Mouse (Mus musculus) CH12.LX (cell line): Measurements from ENCODE around the gene Itgb7. TPM values are rescaled to one million over a fixed set of nuclear protein-coding genes. Genes with fewer than 3 reads are reported as not detected.

Experiments used
- DNase-seq: peaks from one replicate; pipeline ENCODE4 v3.0.0-alpha.2; 2013; ENCODE audit errors: extremely low read depth
- H3K27ac ChIP-seq: 2 replicates; pipeline ENCODE4 v1.5.1; 2012; ENCODE audit warnings: low read depth, mild to moderate bottlenecking, control low read depth, moderate library complexity; ENCODE audit not compliant: insufficient read depth
- H3K27me3 ChIP-seq: replicated peaks from 2 replicates; pipeline ENCODE3; 2012; ENCODE audit warnings: inconsistent platforms
- H3K36me3 ChIP-seq, 2 experiments: replicated peaks in 1 of 2; 2 replicates each; pipeline versions ENCODE3 to v1.6.1; 2012; ENCODE audit warnings: inconsistent platforms in 1 of 2, low read length in 1 of 2, mild to moderate bottlenecking in 1 of 2, mixed read lengths in 1 of 2, moderate library complexity in 1 of 2; ENCODE audit not compliant: control insufficient read depth in 1 of 2, insufficient read depth in 1 of 2
- H3K4me1 ChIP-seq, 2 experiments: 2 replicates each; pipeline ENCODE4 v1.6.1; 2012; ENCODE audit warnings: inconsistent platforms in 1 of 2, moderate library complexity in 1 of 2; ENCODE audit not compliant: insufficient read depth in 2 of 2, control insufficient read depth in 1 of 2
- H3K4me2 ChIP-seq: 2 replicates; pipeline ENCODE4 v1.6.1; 2012; ENCODE audit warnings: low read depth, mild to moderate bottlenecking, control low read depth; ENCODE audit not compliant: poor library complexity, insufficient read depth, severe bottlenecking
- H3K4me3 ChIP-seq, 3 experiments: fragments of 150-350 bp in 1 of 3; sonication (generic) in 1 of 3; replicated peaks in 1 of 3; 2 replicates each; pipeline versions ENCODE3 to v1.5.1; 2011 to 2012; ENCODE audit warnings: low read depth in 2 of 3, low read length in 2 of 3, mild to moderate bottlenecking in 2 of 3, moderate library complexity in 2 of 3, control low read depth in 1 of 3, improper control_type of control experiment in 1 of 3, inconsistent platforms in 1 of 3, mixed read lengths in 1 of 3; ENCODE audit not compliant: poor library complexity in 1 of 3
- H3K79me2 ChIP-seq: replicated peaks from 2 replicates; pipeline ENCODE4 v1.6.1; 2012; ENCODE audit warnings: mild to moderate bottlenecking, moderate library complexity; ENCODE audit not compliant: control insufficient read depth, poor library complexity, insufficient read depth, severe bottlenecking; ENCODE audit errors: extremely low read depth
- H3K9ac ChIP-seq: 2 replicates; pipeline ENCODE4 v1.6.1; 2012; ENCODE audit warnings: low read depth, mild to moderate bottlenecking, control low read depth, moderate library complexity; ENCODE audit not compliant: insufficient read depth
- H3K9me3 ChIP-seq: replicated peaks from 2 replicates; pipeline ENCODE3; 2012; ENCODE audit warnings: low read length, inconsistent platforms, mixed read lengths
- BHLHE40 ChIP-seq: IDR thresholded peaks from 2 replicates; pipeline ENCODE4 v1.6.1; 2011; ENCODE audit warnings: mild to moderate bottlenecking, low read depth, low read length, improper control_type of control experiment
- CHD1 ChIP-seq: IDR thresholded peaks from 2 replicates; pipeline ENCODE4 v1.6.1; 2012; ENCODE audit warnings: low read depth, low read length, improper control_type of control experiment, inconsistent platforms
- CHD2 ChIP-seq: IDR thresholded peaks from 2 replicates; pipeline ENCODE4 v1.6.1; 2011; ENCODE audit warnings: low read length, improper control_type of control experiment
- CTCF ChIP-seq, 2 experiments: IDR thresholded peaks in 1 of 2; conservative IDR thresholded peaks in 1 of 2; 2 replicates each; pipeline ENCODE4 v1.5.1; 2011 to 2012; ENCODE audit warnings: low read depth in 2 of 2, low read length in 2 of 2, improper control_type of control experiment in 1 of 2, inconsistent platforms in 1 of 2, mild to moderate bottlenecking in 1 of 2, moderate library complexity in 1 of 2
- E2F4 ChIP-seq: IDR thresholded peaks from 2 replicates; pipeline ENCODE4 v1.6.1; 2011; ENCODE audit warnings: low read depth, low read length, improper control_type of control experiment; ENCODE audit not compliant: insufficient replicate concordance
- ELF1 ChIP-seq: IDR thresholded peaks from 2 replicates; pipeline ENCODE4 v1.6.1; 2014; ENCODE audit warnings: low read depth, mild to moderate bottlenecking, inconsistent platforms, low read length, improper control_type of control experiment
- EP300 ChIP-seq: IDR thresholded peaks from 2 replicates; pipeline ENCODE4 v1.6.1; 2011; ENCODE audit warnings: low read length, improper control_type of control experiment
- ETS1 ChIP-seq: conservative IDR thresholded peaks from 2 replicates; pipeline ENCODE4 v1.6.1; 2012; ENCODE audit warnings: low read depth, mild to moderate bottlenecking, inconsistent platforms, low read length, improper control_type of control experiment, moderate library complexity
- GABPA ChIP-seq: IDR thresholded peaks from 2 replicates; pipeline ENCODE4 v1.6.1; 2012; ENCODE audit warnings: low read depth, low read length, improper control_type of control experiment, inconsistent platforms; ENCODE audit not compliant: insufficient replicate concordance
- HCFC1 ChIP-seq: IDR thresholded peaks from 2 replicates; pipeline ENCODE4 v1.6.1; 2012; ENCODE audit warnings: low read depth, mild to moderate bottlenecking, inconsistent platforms, low read length, improper control_type of control experiment
- IRF4 ChIP-seq: IDR thresholded peaks from 2 replicates; pipeline ENCODE4 v1.6.1; 2014; ENCODE audit warnings: low read depth, mild to moderate bottlenecking, inconsistent platforms, low read length, improper control_type of control experiment
- JUN ChIP-seq: IDR thresholded peaks from 2 replicates; pipeline ENCODE4 v1.6.1; 2011; ENCODE audit warnings: low read depth, mild to moderate bottlenecking, low read length, improper control_type of control experiment, moderate library complexity; ENCODE audit not compliant: insufficient read depth
- JUND ChIP-seq: conservative IDR thresholded peaks from 2 replicates; pipeline ENCODE4 v1.6.1; 2011; ENCODE audit warnings: low read depth, low read length, improper control_type of control experiment
- KAT2A ChIP-seq: IDR thresholded peaks from 2 replicates; pipeline ENCODE4 v1.6.1; 2012; ENCODE audit warnings: low read length, improper control_type of control experiment, inconsistent platforms; ENCODE audit not compliant: insufficient replicate concordance
- MAFK ChIP-seq: IDR thresholded peaks from 2 replicates; pipeline ENCODE4 v1.6.1; 2011; ENCODE audit warnings: low read length, improper control_type of control experiment; ENCODE audit not compliant: insufficient replicate concordance
- MAX ChIP-seq: IDR thresholded peaks from 2 replicates; pipeline ENCODE4 v1.6.1; 2011; ENCODE audit warnings: low read length, improper control_type of control experiment
- MAZ ChIP-seq: IDR thresholded peaks from 2 replicates; pipeline ENCODE4 v1.6.1; 2012; ENCODE audit warnings: low read depth, mild to moderate bottlenecking, inconsistent platforms, low read length, improper control_type of control experiment, moderate library complexity
- MEF2A ChIP-seq: IDR thresholded peaks from 2 replicates; pipeline ENCODE4 v1.6.1; 2014; ENCODE audit warnings: low read depth, mild to moderate bottlenecking, inconsistent platforms, low read length, improper control_type of control experiment, borderline replicate concordance
- MXI1 ChIP-seq: IDR thresholded peaks from 2 replicates; pipeline ENCODE4 v1.6.1; 2011; ENCODE audit warnings: mild to moderate bottlenecking, low read depth, low read length, improper control_type of control experiment
- MYC ChIP-seq: IDR thresholded peaks from 2 replicates; pipeline ENCODE4 v1.6.1; 2011; ENCODE audit warnings: low read depth, mild to moderate bottlenecking, improper control_type of control experiment, low read length
- NELFE ChIP-seq: IDR thresholded peaks from 2 replicates; pipeline ENCODE4 v1.6.1; 2011; ENCODE audit warnings: low read depth, low read length, improper control_type of control experiment
- NRF1 ChIP-seq: IDR thresholded peaks from 2 replicates; pipeline ENCODE4 v1.6.1; 2014; ENCODE audit warnings: low read depth, mild to moderate bottlenecking, inconsistent platforms, low read length, improper control_type of control experiment, moderate library complexity
- PAX5 ChIP-seq: IDR thresholded peaks from 2 replicates; pipeline ENCODE4 v1.6.1; 2012; ENCODE audit warnings: low read length, inconsistent platforms, mixed read lengths
- POLR2A ChIP-seq: IDR thresholded peaks from 2 replicates; pipeline ENCODE4 v1.6.1; 2011; ENCODE audit warnings: low read depth, mild to moderate bottlenecking, improper control_type of control experiment, low read length
- POLR2AphosphoS2 ChIP-seq: IDR thresholded peaks from 2 replicates; pipeline ENCODE4 v1.6.1; 2011; ENCODE audit warnings: low read depth, low read length, improper control_type of control experiment
- RAD21 ChIP-seq: IDR thresholded peaks from 2 replicates; pipeline ENCODE4 v1.6.1; 2011; ENCODE audit warnings: low read depth, mild to moderate bottlenecking, low read length, improper control_type of control experiment, moderate library complexity
- RCOR1 ChIP-seq: conservative IDR thresholded peaks from 2 replicates; pipeline ENCODE4 v1.6.1; 2012; ENCODE audit warnings: low read depth, mild to moderate bottlenecking, inconsistent platforms, low read length, improper control_type of control experiment
- SIN3A ChIP-seq: IDR thresholded peaks from 2 replicates; pipeline ENCODE4 v1.6.1; 2012; ENCODE audit warnings: low read length, improper control_type of control experiment, inconsistent platforms
- TBP ChIP-seq: conservative IDR thresholded peaks from 2 replicates; pipeline ENCODE4 v1.6.1; 2011; ENCODE audit warnings: low read depth, low read length, improper control_type of control experiment
- TCF12 ChIP-seq: IDR thresholded peaks from 2 replicates; pipeline ENCODE4 v1.6.1; 2014; ENCODE audit warnings: low read depth, mild to moderate bottlenecking, inconsistent platforms, low read length, improper control_type of control experiment
- UBTF ChIP-seq: IDR thresholded peaks from 2 replicates; pipeline ENCODE4 v1.6.1; 2012; ENCODE audit warnings: low read depth, mild to moderate bottlenecking, inconsistent platforms, low read length, improper control_type of control experiment, moderate library complexity
- USF1 ChIP-seq: IDR thresholded peaks from 2 replicates; pipeline ENCODE4 v1.6.1; 2014; ENCODE audit warnings: low read depth, mild to moderate bottlenecking, inconsistent platforms, low read length, improper control_type of control experiment
- USF2 ChIP-seq: conservative IDR thresholded peaks from 2 replicates; pipeline ENCODE4 v1.6.1; 2011; ENCODE audit warnings: low read depth, low read length, improper control_type of control experiment
- ZC3H11A ChIP-seq: IDR thresholded peaks from 2 replicates; pipeline ENCODE4 v1.6.1; 2012; ENCODE audit warnings: low read depth, mild to moderate bottlenecking, inconsistent platforms, low read length, improper control_type of control experiment
- ZKSCAN1 ChIP-seq: IDR thresholded peaks from 2 replicates; pipeline ENCODE4 v1.6.1; 2012; ENCODE audit warnings: low read depth, inconsistent platforms, low read length, improper control_type of control experiment, borderline replicate concordance
- ZMIZ1 ChIP-seq: IDR thresholded peaks from 2 replicates; pipeline ENCODE4 v1.6.1; 2012; ENCODE audit warnings: low read depth, mild to moderate bottlenecking, inconsistent platforms, low read length, improper control_type of control experiment
- ZNF384 ChIP-seq: IDR thresholded peaks from 2 replicates; pipeline ENCODE4 v1.6.1; 2012; ENCODE audit warnings: low read depth, low read length, improper control_type of control experiment, inconsistent platforms
- dilution Hi-C: fragments of 300-500 bp; cut with MboI; formaldehyde crosslinking; loops from 2 replicates; pipeline ENCODE4 v1.14.3; 2020; ENCODE audit warnings: low sequenced_read_pairs; ENCODE audit not compliant: extremely low pct_unique_long_range_greater_than_20kb, extremely low pct_ligation_motif_present
- in situ Hi-C: fragments of 300-500 bp; cut with MboI; formaldehyde crosslinking; loops from 3 replicates; pipeline ENCODE4 v1.14.3; 2019; ENCODE audit warnings: low sequenced_read_pairs, low pct_ligation_motif_present, low pct_unique_long_range_greater_than_20kb, mixed read lengths
- polyA plus RNA-seq: library from polyadenylated mRNA; unstranded; fragments of >175 nt; gene quantifications from 2 replicates; pipeline ENCODE4 v1.2.1, GENCODE M21; 2012; ENCODE audit warnings: low read depth; ENCODE audit not compliant: insufficient read length
- total RNA-seq, 2 experiments: library from RNA; depleted of rRNA; stranded (reverse); fragments of 300-350 nt in 1 of 2; fragments of >200 nt in 1 of 2; gene quantifications; 2 replicates each; pipeline ENCODE4 v1.2.3; 2012 to 2014

The Itgb7 gene
- total and polyA plus RNA-seq, 3 experiments = 1.8 to 17.7 (median 2.8) TPM

DNA sequence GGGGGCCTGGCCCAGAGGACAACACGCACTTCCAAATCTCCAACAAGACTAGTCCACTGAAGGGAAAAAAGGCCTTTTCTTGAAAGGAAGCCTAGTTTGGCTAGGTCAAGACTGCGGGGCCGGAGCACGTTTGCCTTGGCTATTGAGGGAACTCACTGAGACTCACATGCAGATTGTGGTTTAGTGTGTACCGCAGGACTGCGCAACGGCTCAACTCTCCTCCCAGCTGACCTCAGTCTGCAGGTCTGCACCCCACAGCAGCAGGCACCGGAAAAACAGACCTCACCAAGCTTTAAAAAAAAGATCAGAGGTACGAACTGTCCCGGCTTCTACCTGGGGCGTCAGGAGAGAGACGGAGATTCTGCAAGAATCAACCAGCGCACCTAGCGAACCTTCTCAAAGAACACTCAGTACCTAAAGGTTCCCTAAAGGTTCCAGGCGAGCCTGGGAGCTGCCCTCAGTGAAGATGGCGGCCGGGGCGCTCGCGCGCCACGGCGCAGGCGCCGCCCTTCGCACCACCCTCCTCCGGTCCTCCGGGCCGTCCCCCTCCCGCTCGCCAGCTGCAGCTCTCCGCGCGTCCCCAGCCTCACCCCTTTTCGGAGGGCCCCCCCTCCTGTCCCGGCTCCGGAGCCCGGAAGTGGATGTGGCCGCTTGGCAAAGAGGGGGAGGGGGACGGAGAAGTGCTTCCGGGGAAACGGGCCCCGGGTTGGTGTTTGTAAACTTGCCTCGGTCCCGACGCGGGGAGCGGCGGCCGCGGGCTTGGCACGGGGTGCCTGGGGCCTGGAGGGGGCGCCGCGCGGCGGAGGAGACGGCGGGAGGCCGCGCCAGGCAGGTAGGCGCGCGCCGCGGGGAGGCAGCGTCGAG, 28.5 kb downstream of the Itgb7 start, which contains the start of gene Zfp740:
Gene Zfp740 (plus strand): TSS at position 279 of the 864 bp plus-strand sequence.
- H3K4me1 ChIP-seq = peaks cover 11 to 44% of the 10 kb centered on the region in 2 experiments
- H3K4me3 ChIP-seq = peak within 1 kb of the TSS; percentile 79 to 95 (median 84)
- peak within 1 kb of the TSS; percentile 92 for H3K27ac ChIP-seq
- H3K27me3 ChIP-seq = no peaks in the 10 kb centered on the region
- H3K4me2 ChIP-seq = peak within 1 kb of the TSS; percentile 81
- 0 out of 2 replicates have a peak, but pooled peaks cover 4% of the 10 kb centered on the region for H3K79me2 ChIP-seq
- dilution Hi-C loops = no loop called here
- no peaks in the 10 kb centered on the region for H3K9me3 ChIP-seq
- DNase-seq = peak; percentile 97
- in situ Hi-C loops = no loop called here
- H3K36me3 ChIP-seq = peaks cover 15 to 31% of the 10 kb centered on the region in 2 experiments
- H3K9ac ChIP-seq = peak within 1 kb of the TSS; percentile 93
- TF ChIP-seq CTCF (conservative IDR thresholded peaks at IDR 0.05 in 1 of 2, IDR thresholded peaks at IDR 0.05 in 1 of 2; ENCODE audit: low read depth in 2 of 2, low read length in 2 of 2) (no peak; a peak in 1 of 4 replicates), USF1 (no peak), ETS1 (peak; percentile 78), NELFE (no peak; the same call in none of the 2 replicates), JUN (no peak), ZMIZ1 (peak; percentile 33; the same call in 1 of the 2 replicates), MAFK (0 out of 2 replicates have a peak, but pooled peaks have one; percentile 51), E2F4 (no peak), GABPA (peak; percentile 13; the same call in 1 of the 2 replicates), USF2 (no peak), UBTF (peak; percentile 32; the same call in 1 of the 2 replicates), EP300 (peak; percentile 55; the same call in 1 of the 2 replicates), NRF1 (peak; percentile 97), CHD2 (peak; percentile 98), POLR2AphosphoS2 (no peak; the same call in 1 of the 2 replicates), PAX5 (no peak), JUND (no peak), RCOR1 (peak; percentile 29; the same call in 1 of the 2 replicates), ZC3H11A (no peak), MEF2A (peak; percentile 79; the same call in 1 of the 2 replicates), HCFC1 (peak; percentile 91), MAX (peak; percentile 71), POLR2A (peak; percentile 66), MYC (0 out of 2 replicates have a peak, but pooled peaks have one; percentile 42), IRF4 (peak; percentile 77), TBP (0 out of 2 replicates have a peak, but pooled peaks have one; percentile 37), KAT2A (peak; percentile 89; the same call in 1 of the 2 replicates), BHLHE40 (peak; percentile 97), TCF12 (peak; percentile 84), ZNF384 (peak; percentile 58), RAD21 (no peak; the same call in 1 of the 2 replicates), ZKSCAN1 (no peak), MAZ (peak; percentile 100), MXI1 (peak; percentile 67), ELF1 (peak; percentile 91), CHD1 (no peak), SIN3A (peak; percentile 93)
